Mouse (Mus musculus) embryonic facial prominence, embryonic 12.5 days (tissue): Measurements from ENCODE around the gene Tyrp1. TPM values are rescaled to one million over a fixed set of nuclear protein-coding genes. Genes with fewer than 3 reads are reported as not detected.

ENCODE experiments used
- ATAC-seq: fragments of 200-750 bp; cut with Nextera tagmentation; 2 replicates; pipeline ENCODE4 v1.8.0; 2017; ENCODE audit not compliant: insufficient number of reproducible peaks, insufficient read depth, low FRiP score, low TSS enrichment
- H3K27ac ChIP-seq: fragments of 300-500 bp; sonication (generic); 2 replicates; pipeline ENCODE4 v1.5.1; 2016; ENCODE audit warnings: mild to moderate bottlenecking
- H3K27me3 ChIP-seq: fragments of 300-500 bp; sonication (generic); 2 replicates; pipeline ENCODE4 v1.6.1; 2016; ENCODE audit warnings: mild to moderate bottlenecking, moderate library complexity
- H3K36me3 ChIP-seq: fragments of 300-500 bp; sonication (generic); 2 replicates; pipeline ENCODE4 v1.6.1; 2016; ENCODE audit warnings: mild to moderate bottlenecking
- H3K4me1 ChIP-seq: fragments of 300-500 bp; sonication (generic); 2 replicates; pipeline ENCODE4 v1.6.1; 2016
- H3K4me2 ChIP-seq: fragments of 300-500 bp; sonication (generic); replicated peaks from 2 replicates; pipeline ENCODE4 v1.6.1; 2016; ENCODE audit warnings: mild to moderate bottlenecking, moderate library complexity
- H3K4me3 ChIP-seq: fragments of 300-500 bp; sonication (generic); 2 replicates; pipeline ENCODE4 v1.5.1; 2016; ENCODE audit warnings: mild to moderate bottlenecking
- H3K9ac ChIP-seq: fragments of 300-500 bp; sonication (generic); 2 replicates; pipeline ENCODE4 v1.6.1; 2016; ENCODE audit warnings: mild to moderate bottlenecking, moderate library complexity
- H3K9me3 ChIP-seq: fragments of 300-500 bp; sonication (generic); 2 replicates; pipeline ENCODE4 v1.6.1; 2016; ENCODE audit warnings: mild to moderate bottlenecking, moderate library complexity
- WGBS: fragments of 180-500 bp; shearing (Covaris S2); methylation state at CpG from one replicate; pipeline ENCODE4 v1.1.7; 2016; 5-methylcytosine and 5-hydroxymethylcytosine counted together
- polyA plus RNA-seq: library from polyadenylated mRNA; unstranded; fragments of >200 nt; fragmentation: Nextera tagmentation; extraction: Ambion mirVana; gene quantifications from 2 replicates; pipeline ENCODE4 v1.2.1, GENCODE M21; 2016

Tyrp1 gene
- polyA plus RNA-seq, 1 experiment from 2014 or later, result 2.7 TPM

GRCm38 (mm10) chr4:80863906-80864305 lies 30.0 kb downstream of the Tyrp1 start:
- Histone ChIP-seq H3K9ac (no peak overlapping the region), H3K4me3 (no peak overlapping the region), H3K9me3 (no peaks in the 10 kb centered on the region), H3K4me1 (no peaks in the 10 kb centered on the region), H3K27ac (no peak overlapping the region), H3K4me2 (no peak overlapping the region), H3K36me3 (no peaks in the 10 kb centered on the region), H3K27me3 (no peaks in the 10 kb centered on the region)
- WGBS, result 65% methylated on average over 7 of the region's 7 CpGs
- ATAC-seq, result no peak

GRCm38 (mm10) chr4:80864511-80864922 lies 30.6 kb downstream of the Tyrp1 start:
- Histone ChIP-seq H3K4me2 (peak overlapping the region; percentile 70), H3K4me1 (no peaks in the 10 kb centered on the region), H3K27me3 (no peaks in the 10 kb centered on the region), H3K36me3 (no peaks in the 10 kb centered on the region), H3K4me3 (peak overlapping the region; percentile 34), H3K9ac (peak overlapping the region; percentile 41), H3K9me3 (no peaks in the 10 kb centered on the region), H3K27ac (no peak overlapping the region)
- WGBS, result 1% methylated on average over 17 of the region's 17 CpGs
- ATAC-seq, result no peak

GRCm38 (mm10) chr4:80866065-80866464 lies 32.1 kb downstream of the Tyrp1 start:
- Histone ChIP-seq H3K4me1 (no peaks in the 10 kb centered on the region), H3K4me3 (no peak overlapping the region), H3K9ac (no peak overlapping the region), H3K27me3 (no peaks in the 10 kb centered on the region), H3K9me3 (no peaks in the 10 kb centered on the region), H3K4me2 (no peak overlapping the region), H3K27ac (no peak overlapping the region), H3K36me3 (no peaks in the 10 kb centered on the region)
- ATAC-seq, result no peak
- WGBS, result 20% methylated on average over 5 of the region's 5 CpGs

GRCm38 (mm10) chr4:80869598-80869997 lies 35.7 kb downstream of the Tyrp1 start:
- 41% methylated on average over 2 of the region's 2 CpGs for WGBS
- Histone ChIP-seq H3K27me3 (no peaks in the 10 kb centered on the region), H3K9me3 (no peaks in the 10 kb centered on the region), H3K9ac (no peak overlapping the region), H3K4me1 (no peaks in the 10 kb centered on the region), H3K36me3 (no peaks in the 10 kb centered on the region), H3K27ac (no peak overlapping the region), H3K4me3 (no peak overlapping the region), H3K4me2 (no peak overlapping the region)
- ATAC-seq, result no peak

- no peak for ATAC-seq
- Histone ChIP-seq H3K36me3 (no peaks in the 10 kb centered on the region), H3K27me3 (no peaks in the 10 kb centered on the region), H3K9me3 (no peaks in the 10 kb centered on the region), H3K4me1 (no peaks in the 10 kb centered on the region), H3K4me2 (no peak overlapping the region), H3K9ac (no peak overlapping the region), H3K27ac (no peak overlapping the region), H3K4me3 (no peak overlapping the region)
- WGBS, result 35% methylated on average over 6 of the region's 6 CpGs
Observed at GRCm38 (mm10) chr4:80872847-80873644, 39.1 kb downstream of the Tyrp1 start.

- no peak overlapping the region for H3K27ac ChIP-seq
- H3K4me1 ChIP-seq, result no peaks in the 10 kb centered on the region
- no peak overlapping the region for H3K4me2 ChIP-seq
- H3K36me3 ChIP-seq, result no peaks in the 10 kb centered on the region
- no peaks in the 10 kb centered on the region for H3K9me3 ChIP-seq
- ATAC-seq, result no peak
- no peak overlapping the region for H3K9ac ChIP-seq
- no peaks in the 10 kb centered on the region for H3K27me3 ChIP-seq
- H3K4me3 ChIP-seq, result no peak overlapping the region
- 45% methylated on average over 5 of the region's 5 CpGs for WGBS
Observed at GRCm38 (mm10) chr4:80874121-80874859, 40.4 kb downstream of the Tyrp1 start.

- Histone ChIP-seq H3K9me3 (no peaks in the 10 kb centered on the region), H3K9ac (no peak overlapping the region), H3K27ac (no peak overlapping the region), H3K4me2 (no peak overlapping the region), H3K4me1 (no peaks in the 10 kb centered on the region), H3K36me3 (no peaks in the 10 kb centered on the region), H3K27me3 (no peaks in the 10 kb centered on the region), H3K4me3 (no peak overlapping the region)
- WGBS, result 54% methylated on average over 4 of the region's 4 CpGs
- no peak for ATAC-seq
Observed at GRCm38 (mm10) chr4:80875055-80875454, 41.1 kb downstream of the Tyrp1 start.

- H3K36me3 ChIP-seq, result no peaks in the 10 kb centered on the region
- no peak overlapping the region for H3K9ac ChIP-seq
- no peaks in the 10 kb centered on the region for H3K4me1 ChIP-seq
- no peaks in the 10 kb centered on the region for H3K27me3 ChIP-seq
- ATAC-seq, result no peak
- H3K27ac ChIP-seq, result no peak overlapping the region
- no peak overlapping the region for H3K4me2 ChIP-seq
- WGBS, result 82% methylated on average over 1 of the region's 1 CpGs
- no peaks in the 10 kb centered on the region for H3K9me3 ChIP-seq
- no peak overlapping the region for H3K4me3 ChIP-seq
Observed at GRCm38 (mm10) chr4:80881996-80882599, 48.2 kb downstream of the Tyrp1 start.

GRCm38 (mm10) chr4:80886631-80887030 lies 52.7 kb downstream of the Tyrp1 start:
- H3K27me3 ChIP-seq, result no peaks in the 10 kb centered on the region
- H3K27ac ChIP-seq, result no peak overlapping the region
- no peak overlapping the region for H3K4me2 ChIP-seq
- no peak overlapping the region for H3K4me3 ChIP-seq
- no peaks in the 10 kb centered on the region for H3K4me1 ChIP-seq
- ATAC-seq, result no peak
- H3K9ac ChIP-seq, result no peak overlapping the region
- 74% methylated on average over 4 of the region's 4 CpGs for WGBS
- no peaks in the 10 kb centered on the region for H3K9me3 ChIP-seq
- H3K36me3 ChIP-seq, result no peaks in the 10 kb centered on the region

- no peak for ATAC-seq
- H3K27ac ChIP-seq, result no peak overlapping the region
Observed at GRCm38 (mm10) chr4:80891004-80891403, 57.1 kb downstream of the Tyrp1 start.

GRCm38 (mm10) chr4:80895278-80895894 lies 61.5 kb downstream of the Tyrp1 start:
- Histone ChIP-seq H3K4me1 (peaks cover 2% of the 10 kb centered on the region; the same call in 1 of the 2 replicates), H3K27ac (no peak overlapping the region), H3K9ac (no peak overlapping the region), H3K4me2 (no peak overlapping the region), H3K36me3 (no peaks in the 10 kb centered on the region), H3K9me3 (no peaks in the 10 kb centered on the region), H3K4me3 (no peak overlapping the region), H3K27me3 (no peaks in the 10 kb centered on the region)
- no peak for ATAC-seq
- WGBS, result 45% methylated on average over 4 of the region's 4 CpGs

More at GRCm38 (mm10) chr4:80891004-80891403, 57.1 kb downstream of the Tyrp1 start:
- no peaks in the 10 kb centered on the region for H3K27me3 ChIP-seq
- no peak overlapping the region for H3K9ac ChIP-seq
- no peak overlapping the region for H3K4me3 ChIP-seq
- H3K9me3 ChIP-seq, result no peaks in the 10 kb centered on the region
- H3K4me2 ChIP-seq, result no peak overlapping the region
- H3K36me3 ChIP-seq, result no peaks in the 10 kb centered on the region
- WGBS, result 91% methylated on average over 6 of the region's 6 CpGs
- peaks cover 2% of the 10 kb centered on the region; the same call in 1 of the 2 replicates for H3K4me1 ChIP-seq
